Mouse (Mus musculus): Measurements from ENCODE around the gene Lsm11.

DNA sequence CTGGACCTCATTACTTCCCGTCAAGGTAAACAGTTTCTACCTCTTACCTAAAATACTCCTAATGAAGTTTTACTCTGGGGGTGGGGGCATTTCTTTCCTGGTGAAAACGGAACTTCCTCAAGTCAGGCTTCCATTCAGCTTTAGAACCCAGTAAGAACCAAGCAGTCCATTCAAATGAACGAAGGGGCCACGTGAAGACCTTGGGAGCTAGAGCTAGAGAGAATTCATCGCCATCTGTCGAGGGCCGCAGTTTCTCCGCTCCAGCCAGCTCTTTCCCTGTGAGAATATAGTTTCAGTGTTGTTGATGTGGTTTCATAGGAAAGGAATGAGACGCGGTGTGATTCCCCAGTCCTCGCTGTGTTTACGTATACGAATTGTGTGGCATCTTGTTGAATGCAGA is 47.4 kb upstream of the Lsm11 start:
- TF ChIP-seq POLR2A (IDR thresholded peaks at IDR 0.05; ENCODE audit: insufficient read depth, low read length) (no peak), CTCF (IDR thresholded peaks at IDR 0.05; ENCODE audit: low read depth, low read length) (no peak), EP300 (IDR thresholded peaks at IDR 0.05; ENCODE audit: insufficient read depth, low read depth, low read length) (no peak)
